Mouse (Mus musculus) liver, postnatal 0 days (tissue): ENCODE measurements around the gene Pgam1. TPM values are rescaled to one million over a fixed set of nuclear protein-coding genes. Genes with fewer than 3 reads are reported as not detected.
"Not testable (repeated sequence)": the region's sequence is repeated elsewhere in the genome, so short reads cannot be mapped to it uniquely, and the experiment has no call there.

Experiments used
- ATAC-seq: fragments of 200-750 bp; cut with Nextera tagmentation; 2 replicates; pipeline ENCODE4 v1.8.0; 2017; ENCODE audit warnings: mild to moderate bottlenecking, moderate library complexity
- DNase-seq: peaks from one replicate; pipeline ENCODE4 v3.0.0-alpha.2; 2016
- H3K27ac ChIP-seq: fragments of 300-500 bp; sonication (generic); 2 replicates; pipeline ENCODE4 v1.5.1; 2014; ENCODE audit warnings: antibody characterized with exemption, moderate library complexity, mild to moderate bottlenecking, low read depth
- H3K27me3 ChIP-seq: fragments of 300-500 bp; sonication (generic); 2 replicates; pipeline ENCODE4 v1.6.1; 2014; ENCODE audit warnings: low read length, control low read depth, mixed read lengths; ENCODE audit not compliant: insufficient read depth
- H3K36me3 ChIP-seq: fragments of 300-500 bp; sonication (generic); replicated peaks from 2 replicates; pipeline ENCODE4 v1.6.1; 2014; ENCODE audit warnings: mild to moderate bottlenecking, control low read depth, low read length, moderate library complexity, mixed read lengths; ENCODE audit not compliant: insufficient read depth
- H3K4me1 ChIP-seq: fragments of 300-500 bp; sonication (generic); 2 replicates; pipeline ENCODE4 v1.6.1; 2014; ENCODE audit warnings: antibody characterized with exemption, mild to moderate bottlenecking, control low read depth; ENCODE audit not compliant: insufficient read depth
- H3K4me2 ChIP-seq: fragments of 300-500 bp; sonication (generic); 2 replicates; pipeline ENCODE4 v1.6.1; 2014; ENCODE audit warnings: low read depth, mild to moderate bottlenecking, low read length, moderate library complexity, mixed read lengths
- H3K4me3 ChIP-seq: fragments of 300-500 bp; sonication (generic); 2 replicates; pipeline ENCODE4 v1.5.1; 2014; ENCODE audit warnings: low read depth, low read length
- H3K9ac ChIP-seq: fragments of 300-500 bp; sonication (generic); replicated peaks from 2 replicates; pipeline ENCODE4 v1.6.1; 2014; ENCODE audit warnings: mild to moderate bottlenecking, moderate library complexity
- H3K9me3 ChIP-seq: fragments of 300-500 bp; sonication (generic); 2 replicates; pipeline ENCODE4 v1.6.1; 2016; ENCODE audit warnings: mild to moderate bottlenecking, control low read depth, low read length, mixed read lengths
- CTCF ChIP-seq: sonication (generic); IDR thresholded peaks from 2 replicates; pipeline ENCODE4 v1.5.1; 2016; ENCODE audit warnings: antibody characterized with exemption, low read depth
- EP300 ChIP-seq: IDR thresholded peaks from 2 replicates; pipeline ENCODE4 v1.6.1; 2016; ENCODE audit warnings: antibody characterized with exemption, low read depth, mild to moderate bottlenecking
- WGBS: fragments of 180-500 bp; shearing (Covaris S2); extraction: QIAGEN DNeasy Blood & Tissue Kit; methylation state at CpG from one replicate; pipeline ENCODE4 v1.1.7; 2014; ENCODE audit not compliant: insufficient replicate concordance; 5-methylcytosine and 5-hydroxymethylcytosine counted together
- polyA plus RNA-seq: library from polyadenylated mRNA; unstranded; fragments of >200 nt; fragmentation: Nextera tagmentation; extraction: Ambion mirVana; gene quantifications from 2 replicates; pipeline ENCODE4 v1.2.1, GENCODE M21; 2015

The Pgam1 gene
- polyA plus RNA-seq, 1 experiment from 2014 or later, result 183 TPM

DNA sequence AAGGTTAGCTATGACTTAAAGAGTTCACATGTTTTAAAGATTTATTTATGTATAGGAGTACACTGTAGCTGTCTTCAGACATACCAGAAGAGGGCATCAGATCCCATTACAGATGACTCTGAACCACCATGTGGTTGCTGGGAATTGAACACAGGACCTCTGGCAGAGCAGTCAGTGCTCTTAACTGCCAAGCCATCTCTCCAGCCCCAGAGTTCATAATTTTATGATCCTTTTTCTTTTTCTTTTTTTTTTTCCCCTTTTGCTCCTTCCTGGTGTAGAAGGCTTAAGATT is 2.8 kb downstream of the Pgam1 start:
- peaks cover 40% of the 10 kb centered on the region for H3K36me3 ChIP-seq
- H3K27me3 ChIP-seq, H3K9me3 ChIP-seq, DNase-seq, ATAC-seq: not testable (repeated sequence)
- H3K9ac ChIP-seq, result 0 out of 2 replicates have a peak overlapping the region, but pooled peaks have one; percentile 11
- H3K27ac ChIP-seq, result peak overlapping the region; percentile 40; the same call in 1 of the 2 replicates
- H3K4me3 ChIP-seq, result peak overlapping the region; percentile 94
- 0 out of 2 replicates have a peak, but pooled peaks have one; percentile 20 for TF ChIP-seq CTCF
- peaks cover 36% of the 10 kb centered on the region for H3K4me1 ChIP-seq
- peak overlapping the region; percentile 96 for H3K4me2 ChIP-seq

DNA sequence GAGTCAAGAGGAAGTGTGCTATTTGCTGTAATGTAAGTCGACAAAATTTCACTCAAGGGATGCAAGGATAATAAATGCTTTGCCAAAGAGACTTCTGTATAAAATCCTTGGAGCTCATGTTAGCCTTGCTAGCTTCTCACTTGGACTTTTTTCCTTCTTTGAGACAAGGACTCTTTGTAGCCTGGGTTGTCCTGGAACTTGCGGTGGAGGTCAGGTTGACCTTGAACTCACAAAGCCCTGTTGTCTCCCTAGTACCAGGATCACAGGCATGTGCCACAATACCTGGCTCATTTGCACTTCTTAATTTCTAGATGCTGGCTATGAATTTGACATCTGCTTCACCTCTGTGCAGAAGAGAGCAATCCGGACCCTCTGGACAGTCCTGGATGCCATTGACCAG is 3.6 kb downstream of the Pgam1 start:
- no peak overlapping the region for H3K4me3 ChIP-seq
- H3K4me1 ChIP-seq, result peaks cover 33% of the 10 kb centered on the region
- no peaks in the 10 kb centered on the region for H3K27me3 ChIP-seq
- no peak for TF ChIP-seq CTCF
- TF ChIP-seq EP300, result no peak
- ATAC-seq (no peak), DNase-seq (no peak)
- H3K36me3 ChIP-seq, result peaks cover 40% of the 10 kb centered on the region
- no peaks in the 10 kb centered on the region for H3K9me3 ChIP-seq
- WGBS, result 82% methylated on average over 3 of the region's 3 CpGs
- H3K27ac ChIP-seq, result no peak overlapping the region
- H3K4me2 ChIP-seq, result peak overlapping the region; percentile 96; the same call in 1 of the 2 replicates
- H3K9ac ChIP-seq, result no peak overlapping the region

DNA sequence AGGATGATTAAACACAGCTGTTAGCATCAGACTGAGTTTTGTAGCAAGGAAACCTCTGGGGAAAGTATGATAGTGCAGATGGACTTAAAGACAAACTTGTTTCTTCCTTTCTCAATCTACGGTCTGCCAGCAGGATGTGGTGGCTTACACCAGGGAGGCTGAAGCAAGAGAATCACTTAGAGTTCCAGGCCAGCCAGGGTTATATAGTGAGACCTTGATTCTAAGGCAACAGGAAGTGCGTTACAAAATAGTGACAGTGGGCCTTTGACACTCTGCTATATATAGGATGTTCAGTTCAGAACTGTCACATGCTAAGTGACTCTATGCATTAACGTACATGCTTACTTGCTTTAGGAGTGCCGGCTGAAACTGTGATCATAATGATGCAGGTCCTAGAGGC is 5.1 kb downstream of the Pgam1 start:
- H3K9me3 ChIP-seq, result no peaks in the 10 kb centered on the region
- H3K4me1 ChIP-seq, result peaks cover 28% of the 10 kb centered on the region
- peaks cover 50% of the 10 kb centered on the region for H3K36me3 ChIP-seq
- H3K9ac ChIP-seq, result no peak overlapping the region
- no peaks in the 10 kb centered on the region for H3K27me3 ChIP-seq
- ATAC-seq (no peak; the same call in 1 of the 2 replicates), DNase-seq (peak; percentile 31)
- 66% methylated on average over 4 of the region's 4 CpGs for whole genome bisulfite sequencing
- H3K4me3 ChIP-seq, result no peak overlapping the region
- H3K27ac ChIP-seq, result 0 out of 2 replicates have a peak overlapping the region, but pooled peaks have one; percentile 29
- H3K4me2 ChIP-seq, result no peak overlapping the region
- no peak for TF ChIP-seq CTCF
- no peak for TF ChIP-seq EP300

DNA sequence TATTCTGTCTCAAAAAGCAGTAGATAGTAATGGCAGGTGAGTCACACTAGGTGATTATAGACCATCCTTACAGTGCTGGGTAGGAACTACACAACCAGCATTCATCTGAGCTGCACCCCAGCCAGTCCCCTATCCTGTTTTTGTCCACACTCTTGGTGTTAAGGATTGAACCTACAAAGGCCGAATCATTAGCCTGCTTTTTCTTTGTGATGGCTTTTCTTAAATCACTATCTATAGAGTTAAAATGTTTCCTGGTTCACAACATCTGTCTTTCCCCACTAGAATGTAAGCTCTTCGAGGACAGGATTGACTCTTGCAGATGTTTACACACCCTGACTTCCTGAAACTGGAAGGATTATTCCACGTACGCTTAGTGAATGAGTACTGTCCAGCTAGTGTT is 7.7 kb downstream of the Pgam1 start:
- no peak overlapping the region for H3K4me3 ChIP-seq
- ATAC-seq, result no peak
- 67% methylated on average over 4 of the region's 4 CpGs for WGBS
- no peak overlapping the region for H3K4me2 ChIP-seq
- no peak overlapping the region for H3K9ac ChIP-seq
- no peaks in the 10 kb centered on the region for H3K9me3 ChIP-seq
- DNase-seq, result no peak
- no peak overlapping the region for H3K27ac ChIP-seq
- H3K36me3 ChIP-seq, result peaks cover 56% of the 10 kb centered on the region
- H3K4me1 ChIP-seq, result peaks cover 7% of the 10 kb centered on the region
- no peaks in the 10 kb centered on the region for H3K27me3 ChIP-seq
- TF ChIP-seq CTCF (no peak), EP300 (no peak)

DNA sequence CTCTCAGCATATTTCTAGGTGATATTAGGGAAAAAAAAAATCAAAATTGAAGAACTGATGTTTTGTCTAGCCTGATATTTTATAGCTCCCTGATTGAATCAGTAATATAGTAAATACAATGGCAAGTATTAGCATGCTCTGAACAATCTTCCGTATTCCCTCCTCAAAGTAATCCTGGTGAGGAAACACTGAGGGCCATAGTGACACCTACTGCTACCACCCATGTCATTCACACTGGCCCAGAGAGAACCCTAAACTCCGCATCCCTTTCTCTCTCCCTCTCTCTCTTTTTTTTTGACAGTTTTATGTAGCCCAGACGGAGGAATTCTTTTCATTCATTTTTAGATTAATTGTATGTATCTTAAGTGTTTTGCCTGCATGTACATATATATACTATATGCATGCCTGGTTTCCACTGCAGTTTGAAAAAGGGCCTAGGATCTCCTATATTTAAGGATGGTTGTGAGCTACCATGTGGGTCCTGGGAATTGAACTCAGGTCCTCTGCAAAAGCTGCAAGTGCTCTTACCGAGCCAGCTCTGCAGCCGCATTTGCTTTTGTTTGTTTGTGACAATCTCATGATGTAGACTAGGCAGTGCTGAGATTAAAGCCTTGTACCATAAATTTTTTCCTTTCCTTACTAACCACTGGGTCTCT is 8.8 kb downstream of the Pgam1 start:
- H3K4me3 ChIP-seq, result no peak overlapping the region

DNA sequence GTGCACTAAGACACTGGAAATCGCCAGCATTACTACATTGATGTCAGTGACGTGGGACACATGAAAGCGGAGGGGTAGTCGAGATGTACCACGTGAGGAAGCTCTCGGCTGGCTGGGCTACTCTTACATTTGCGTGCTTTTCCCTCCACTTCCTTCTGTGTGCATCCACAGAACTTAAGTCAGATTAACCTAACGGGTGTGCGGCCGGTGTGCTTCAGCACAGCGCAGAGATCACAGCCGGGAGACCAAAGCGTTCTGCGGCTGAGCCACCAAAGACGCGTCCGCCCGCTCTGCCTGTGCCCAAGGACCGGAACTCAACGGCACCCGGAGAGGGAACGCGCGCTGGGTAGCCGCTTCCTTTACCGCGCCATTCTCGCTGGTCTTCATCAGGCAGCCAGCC is 21.0 kb downstream of the Pgam1 start:
- H3K27ac ChIP-seq, result peak overlapping the region; percentile 80
- peak overlapping the region; percentile 98 for H3K4me2 ChIP-seq
- WGBS, result under 1% methylated on average over 28 of the region's 28 CpGs

More for the DNA sequence above, 8.8 kb downstream of the Pgam1 start:
- ATAC-seq, result no peak
- Histone ChIP-seq H3K9me3 (no peaks in the 10 kb centered on the region), H3K4me2 (no peak overlapping the region), H3K27ac (no peak overlapping the region), H3K27me3 (no peaks in the 10 kb centered on the region), H3K36me3 (peaks cover 56% of the 10 kb centered on the region), H3K9ac (no peak overlapping the region), H3K4me1 (no peaks in the 10 kb centered on the region)
- 83% methylated on average over 5 of the region's 5 CpGs for WGBS
- DNase-seq, result no peak
- TF ChIP-seq CTCF (no peak), EP300 (no peak)

More for the DNA sequence above, 21.0 kb downstream of the Pgam1 start:
- TF ChIP-seq EP300 (no peak), CTCF (no peak)
- DNase-seq, result no peak
- ATAC-seq, result peak; percentile 26
- Histone ChIP-seq H3K27me3 (no peaks in the 10 kb centered on the region), H3K4me1 (peaks cover 15% of the 10 kb centered on the region), H3K36me3 (peaks cover 25% of the 10 kb centered on the region), H3K4me3 (peak overlapping the region; percentile 98), H3K9ac (peak overlapping the region; percentile 88), H3K9me3 (no peaks in the 10 kb centered on the region)
